Mouse (Mus musculus): ENCODE data around the gene Prkg1. TPM values are rescaled to one million over a fixed set of nuclear protein-coding genes. Genes with fewer than 3 reads are reported as not detected.

Gene Prkg1
- polyA plus RNA-seq, 1 experiment from 2014 or later = 0.83 TPM

DNA sequence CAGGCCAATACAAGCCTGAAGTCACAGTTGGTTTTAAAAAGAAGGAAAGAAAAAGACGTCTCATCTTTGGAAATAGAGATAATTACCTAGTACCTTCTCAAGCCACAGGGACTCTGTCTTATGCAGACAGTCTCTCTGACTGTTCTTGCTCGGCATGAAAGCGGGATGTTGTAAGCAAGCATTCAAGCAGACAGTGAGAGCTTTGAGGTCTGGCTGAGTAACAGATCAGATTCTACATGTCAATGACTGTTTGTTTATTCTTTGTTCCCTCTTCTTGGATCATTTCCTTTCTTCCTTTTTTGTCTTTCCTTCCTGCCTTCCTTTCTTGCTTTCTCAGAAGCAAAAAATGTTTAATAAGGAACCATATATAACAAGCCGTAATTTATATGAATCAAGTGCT lies 148.7 kb downstream of the Prkg1 start:
- no peak overlapping the region for H3K4me3 ChIP-seq (replicated peaks)
- no peak overlapping the region for H3K9ac ChIP-seq
- H3K36me3 ChIP-seq = no peaks in the 10 kb centered on the region
- no peaks in the 10 kb centered on the region for H3K9me3 ChIP-seq (replicated peaks)
- no peaks in the 10 kb centered on the region for H3K27me3 ChIP-seq
- 60% methylated on average over 4 of the region's 4 CpGs for WGBS (ENCODE audit: insufficient replicate concordance)
- no peak overlapping the region for H3K27ac ChIP-seq
- no peak for DNase-seq
- no peak overlapping the region for H3K4me2 ChIP-seq
- no peaks in the 10 kb centered on the region for H3K4me1 ChIP-seq (replicated peaks)
- ATAC-seq (ENCODE audit: low read depth) = no peak

DNA sequence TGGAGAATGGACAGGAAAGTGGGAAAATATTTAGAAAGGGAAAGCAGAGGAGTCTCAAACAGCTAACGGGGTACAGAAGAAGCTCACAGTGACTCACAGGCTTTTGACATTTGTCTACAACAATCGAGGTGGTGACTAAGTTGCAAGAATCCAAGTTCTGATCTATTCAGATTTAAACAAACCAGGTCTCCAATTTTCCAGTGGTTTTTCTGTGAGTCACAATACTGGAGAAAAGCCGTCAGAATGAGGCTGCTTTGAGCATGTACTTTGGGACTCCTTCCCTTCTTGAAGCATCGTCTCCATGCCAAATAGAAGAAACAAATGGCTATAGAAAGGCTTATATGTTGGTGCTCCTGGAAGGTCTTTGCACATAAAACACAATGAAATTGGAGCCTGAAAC lies 151.7 kb downstream of the Prkg1 start:
- H3K9me3 ChIP-seq (replicated peaks) = no peaks in the 10 kb centered on the region
- H3K27ac ChIP-seq = no peak overlapping the region
- no peak overlapping the region for H3K4me3 ChIP-seq (replicated peaks)
- no peak overlapping the region for H3K4me2 ChIP-seq
- DNase-seq (no peak), ATAC-seq (ENCODE audit: low read depth) (no peak)
- no peaks in the 10 kb centered on the region for H3K27me3 ChIP-seq
- 65% methylated on average over 4 of the region's 4 CpGs for WGBS (ENCODE audit: insufficient replicate concordance)
- H3K9ac ChIP-seq = no peak overlapping the region
- no peaks in the 10 kb centered on the region for H3K36me3 ChIP-seq
- no peaks in the 10 kb centered on the region for H3K4me1 ChIP-seq (replicated peaks)

DNA sequence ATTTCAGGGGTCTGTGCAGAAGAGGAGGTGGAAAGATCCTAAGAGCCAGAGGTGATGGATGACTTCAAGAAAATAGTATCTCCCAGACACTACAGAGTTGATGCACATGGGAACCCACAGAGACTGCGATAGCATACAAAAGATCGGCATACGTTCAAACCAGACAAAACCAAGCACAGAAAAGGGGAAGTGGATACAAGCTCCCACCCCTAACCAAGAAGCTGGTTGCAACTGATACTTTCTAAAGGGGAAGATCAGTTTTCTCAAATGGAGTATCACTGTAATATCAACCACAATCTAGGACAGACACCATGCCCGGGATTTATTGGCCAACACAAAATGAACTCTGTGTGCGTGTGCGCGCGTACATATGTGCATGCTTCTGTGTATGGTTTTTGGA lies 162.3 kb downstream of the Prkg1 start:
- WGBS (ENCODE audit: insufficient replicate concordance) = 14% methylated on average over 8 of the region's 8 CpGs
- Histone ChIP-seq H3K36me3 (no peaks in the 10 kb centered on the region), H3K4me3 (replicated peaks) (no peak overlapping the region), H3K27me3 (no peaks in the 10 kb centered on the region), H3K4me2 (no peak overlapping the region), H3K9me3 (replicated peaks) (no peaks in the 10 kb centered on the region), H3K9ac (no peak overlapping the region), H3K27ac (no peak overlapping the region), H3K4me1 (replicated peaks) (no peaks in the 10 kb centered on the region)
- ATAC-seq (ENCODE audit: low read depth) = no peak
- DNase-seq = no peak

DNA sequence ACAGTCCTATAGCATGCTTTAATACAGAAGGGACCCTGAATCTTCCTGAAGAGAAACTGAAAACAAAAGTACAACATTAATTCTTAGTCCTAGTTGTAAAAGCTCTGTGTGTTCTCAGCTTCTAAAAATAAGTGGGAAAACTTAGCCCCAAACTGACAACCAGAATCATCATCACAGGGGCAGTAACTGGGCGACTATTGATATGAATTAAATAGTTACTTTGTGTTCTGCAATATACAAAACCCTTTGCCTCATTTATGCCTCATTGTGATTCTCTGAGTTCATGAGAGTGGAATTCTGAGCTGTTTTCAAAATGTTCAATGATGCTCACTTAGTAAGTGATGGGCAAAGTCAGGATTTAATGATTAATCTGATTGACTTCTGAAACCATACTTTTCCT lies 170.8 kb downstream of the Prkg1 start:
- Histone ChIP-seq H3K27ac (no peak overlapping the region), H3K4me3 (replicated peaks) (no peak overlapping the region), H3K27me3 (no peaks in the 10 kb centered on the region), H3K9ac (no peak overlapping the region), H3K4me2 (no peak overlapping the region), H3K36me3 (no peaks in the 10 kb centered on the region), H3K9me3 (replicated peaks) (no peaks in the 10 kb centered on the region), H3K4me1 (replicated peaks) (no peaks in the 10 kb centered on the region)
- WGBS (ENCODE audit: insufficient replicate concordance) = 38% methylated on average over 1 of the region's 1 CpGs
- DNase-seq = no peak
- ATAC-seq (ENCODE audit: low read depth) = no peak

DNA sequence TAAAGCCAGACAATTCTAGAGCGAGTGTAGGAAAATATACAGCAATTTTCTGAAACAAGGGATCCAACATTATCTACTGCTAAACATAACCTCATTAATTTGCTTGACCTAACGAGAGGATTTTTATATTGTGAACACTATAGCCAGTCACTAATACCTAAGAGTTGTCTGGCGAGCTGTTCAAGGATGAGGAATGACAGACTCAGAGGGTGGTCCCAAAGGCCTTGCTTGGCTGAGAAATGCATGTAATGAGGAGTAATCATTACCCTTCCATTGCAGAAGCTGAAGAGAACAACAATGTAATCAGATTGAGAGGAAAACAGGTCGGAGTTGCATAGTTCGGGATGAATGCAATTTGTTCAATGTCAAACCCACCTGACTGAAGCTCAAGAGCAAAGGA lies 174.1 kb downstream of the Prkg1 start:
- Histone ChIP-seq H3K4me1 (replicated peaks) (no peaks in the 10 kb centered on the region), H3K27ac (no peak overlapping the region), H3K36me3 (no peaks in the 10 kb centered on the region), H3K27me3 (no peaks in the 10 kb centered on the region), H3K9ac (no peak overlapping the region), H3K4me3 (replicated peaks) (no peak overlapping the region), H3K4me2 (no peak overlapping the region), H3K9me3 (replicated peaks) (no peaks in the 10 kb centered on the region)
- DNase-seq (no peak), ATAC-seq (ENCODE audit: low read depth) (no peak)
- WGBS (ENCODE audit: insufficient replicate concordance) = 69% methylated on average over 5 of the region's 5 CpGs

DNA sequence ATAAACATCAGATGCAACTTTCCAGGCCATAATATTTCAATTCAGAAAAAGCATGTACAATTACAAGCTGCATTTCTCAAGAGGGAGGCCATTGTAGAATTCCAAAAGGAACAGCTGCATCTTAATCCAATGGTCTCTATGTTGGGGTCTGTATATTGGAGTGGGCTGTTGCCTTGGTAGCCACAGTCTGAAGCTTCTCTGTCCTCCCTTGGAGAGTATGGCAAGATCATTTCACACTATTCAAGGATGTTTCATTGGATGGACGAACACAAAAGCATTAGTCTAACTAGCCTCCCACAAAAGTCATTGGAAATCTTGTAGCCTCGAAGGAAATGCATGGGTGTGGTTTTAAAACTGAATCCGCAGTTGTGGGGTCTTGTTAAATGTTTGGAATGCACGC lies 187.7 kb downstream of the Prkg1 start:
- Histone ChIP-seq H3K9me3 (replicated peaks) (no peaks in the 10 kb centered on the region), H3K4me1 (replicated peaks) (no peaks in the 10 kb centered on the region), H3K4me2 (no peak overlapping the region), H3K9ac (no peak overlapping the region), H3K4me3 (replicated peaks) (no peak overlapping the region), H3K27ac (no peak overlapping the region), H3K36me3 (no peaks in the 10 kb centered on the region), H3K27me3 (no peaks in the 10 kb centered on the region)
- WGBS (ENCODE audit: insufficient replicate concordance) = 56% methylated on average over 4 of the region's 4 CpGs
- no peak for ATAC-seq (ENCODE audit: low read depth)
- no peak for DNase-seq

DNA sequence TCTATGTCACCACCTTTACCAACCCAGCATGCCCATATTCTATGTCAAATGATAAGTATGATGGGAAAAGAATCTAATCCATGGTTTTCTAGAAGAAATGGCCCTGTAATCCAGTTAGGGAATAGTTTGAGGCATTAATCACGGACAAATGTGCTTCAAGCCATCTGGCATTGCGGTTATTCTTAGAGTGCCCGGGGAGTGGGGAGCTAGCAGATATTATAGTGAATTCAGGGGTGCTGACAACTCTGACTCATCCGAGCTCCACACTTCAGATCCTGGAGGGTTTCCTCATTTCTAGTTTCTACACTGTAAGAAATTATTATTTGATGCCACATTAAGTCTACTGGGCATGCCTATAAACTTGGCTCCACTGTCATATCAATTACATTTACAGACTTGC lies 200.5 kb downstream of the Prkg1 start:
- Histone ChIP-seq H3K27me3 (no peaks in the 10 kb centered on the region), H3K9ac (no peak overlapping the region), H3K27ac (no peak overlapping the region), H3K9me3 (replicated peaks) (no peaks in the 10 kb centered on the region), H3K36me3 (no peaks in the 10 kb centered on the region), H3K4me1 (replicated peaks) (no peaks in the 10 kb centered on the region), H3K4me3 (replicated peaks) (no peak overlapping the region), H3K4me2 (no peak overlapping the region)
- DNase-seq (no peak), ATAC-seq (ENCODE audit: low read depth) (no peak)
- WGBS (ENCODE audit: insufficient replicate concordance) = 74% methylated on average over 4 of the region's 4 CpGs

DNA sequence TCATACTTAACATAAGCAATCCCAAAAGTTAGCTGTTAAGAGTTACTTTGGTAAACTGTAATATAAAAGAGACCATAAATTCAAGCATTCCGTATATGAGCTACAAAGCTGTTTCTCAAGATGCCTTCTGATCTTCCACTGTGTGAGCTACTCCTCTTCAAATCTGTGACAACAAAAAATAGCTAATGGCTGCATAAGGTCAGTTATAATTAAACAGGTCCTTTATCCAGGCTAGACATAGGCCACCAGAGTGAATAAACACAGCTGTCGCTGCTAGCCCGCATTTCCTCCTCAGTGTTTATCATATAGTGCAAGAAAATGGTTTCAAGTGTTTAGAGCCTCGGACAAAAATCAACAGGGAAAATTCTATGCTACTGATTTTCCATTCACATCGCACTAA lies 218.8 kb downstream of the Prkg1 start:
- Histone ChIP-seq H3K4me1 (replicated peaks) (no peaks in the 10 kb centered on the region), H3K27me3 (no peaks in the 10 kb centered on the region), H3K36me3 (no peaks in the 10 kb centered on the region), H3K9ac (no peak overlapping the region), H3K9me3 (replicated peaks) (no peaks in the 10 kb centered on the region), H3K4me2 (no peak overlapping the region), H3K4me3 (replicated peaks) (no peak overlapping the region), H3K27ac (no peak overlapping the region)
- no peak for DNase-seq
- no peak for ATAC-seq (ENCODE audit: low read depth)
- 66% methylated on average over 5 of the region's 5 CpGs for WGBS (ENCODE audit: insufficient replicate concordance)

DNA sequence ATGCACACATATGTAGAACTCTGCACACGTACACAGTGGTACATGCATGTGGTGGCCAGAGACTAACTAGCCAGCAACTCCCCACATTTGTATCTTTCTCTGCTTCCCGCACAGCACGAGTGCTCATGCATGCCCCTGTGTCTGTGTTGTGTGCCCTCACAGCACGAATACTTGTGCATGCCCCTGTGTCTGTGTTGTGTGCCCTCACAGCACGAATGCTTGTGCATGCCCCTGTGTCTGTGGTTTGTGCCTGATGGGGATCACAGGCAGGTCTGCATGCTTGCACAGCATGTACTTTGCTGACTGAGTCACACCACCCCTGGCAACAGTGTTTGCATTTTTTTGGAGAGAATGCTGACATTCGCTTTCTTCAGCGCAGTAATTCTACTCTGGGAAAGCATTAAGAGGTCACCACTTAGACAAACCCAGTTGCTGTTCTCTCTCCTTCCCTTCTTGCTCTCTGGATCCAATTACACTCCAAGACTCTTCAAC lies 233.5 kb downstream of the Prkg1 start:
- Histone ChIP-seq H3K4me3 (replicated peaks) (no peak overlapping the region), H3K9me3 (replicated peaks) (no peaks in the 10 kb centered on the region), H3K4me2 (no peak overlapping the region), H3K9ac (no peak overlapping the region), H3K27ac (no peak overlapping the region), H3K4me1 (replicated peaks) (no peaks in the 10 kb centered on the region), H3K36me3 (no peaks in the 10 kb centered on the region), H3K27me3 (no peaks in the 10 kb centered on the region)
- ATAC-seq (ENCODE audit: low read depth) (no peak), DNase-seq (no peak)
- 53% methylated on average over 7 of the region's 7 CpGs for WGBS (ENCODE audit: insufficient replicate concordance)

DNA sequence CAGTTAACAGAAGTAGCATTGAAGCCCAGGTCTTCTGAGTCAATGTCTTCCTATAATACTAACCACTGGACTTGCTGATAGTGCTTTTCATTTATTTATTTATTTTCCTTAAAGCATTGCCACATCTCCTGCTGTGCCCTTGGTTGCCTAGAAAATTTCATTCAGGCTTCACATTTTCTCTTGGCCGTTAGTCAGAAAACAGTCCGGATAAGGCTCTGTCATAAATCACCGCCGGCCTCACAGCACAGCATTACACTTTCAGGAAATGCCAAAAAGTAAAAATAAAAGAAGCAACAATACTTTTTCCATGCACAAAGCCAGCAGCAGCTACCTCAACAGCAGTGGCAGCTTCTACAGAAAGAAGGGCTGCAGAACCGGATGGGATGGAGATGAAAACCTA lies 234.2 kb downstream of the Prkg1 start:
- no peaks in the 10 kb centered on the region for H3K4me1 ChIP-seq (replicated peaks)
- 49% methylated on average over 5 of the region's 5 CpGs for WGBS (ENCODE audit: insufficient replicate concordance)
- no peaks in the 10 kb centered on the region for H3K9me3 ChIP-seq (replicated peaks)
- H3K27ac ChIP-seq = no peak overlapping the region
- H3K9ac ChIP-seq = no peak overlapping the region
- H3K4me2 ChIP-seq = no peak overlapping the region
- H3K36me3 ChIP-seq = no peaks in the 10 kb centered on the region
- ATAC-seq (ENCODE audit: low read depth) (no peak), DNase-seq (no peak)
- no peaks in the 10 kb centered on the region for H3K27me3 ChIP-seq
- H3K4me3 ChIP-seq (replicated peaks) = no peak overlapping the region

DNA sequence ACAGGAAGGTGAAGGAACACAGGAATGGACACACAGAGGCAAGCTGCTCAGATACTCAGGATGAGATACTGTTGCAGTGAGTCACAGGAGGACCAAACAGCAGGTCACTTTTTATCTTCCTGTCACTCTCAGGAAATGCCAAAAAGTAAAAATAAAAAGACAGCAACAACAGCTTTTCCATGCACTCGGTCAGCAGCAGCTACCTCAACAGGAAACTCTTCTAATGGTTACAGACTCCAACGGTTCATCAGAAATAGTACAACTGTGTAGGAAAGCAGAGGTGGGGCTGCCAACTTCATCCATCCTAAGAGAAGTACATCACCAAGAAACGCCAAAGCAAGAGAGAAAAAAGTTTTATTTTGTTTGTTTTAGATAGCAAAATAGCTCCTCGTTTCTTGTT lies 234.9 kb downstream of the Prkg1 start:
- H3K4me2 ChIP-seq = no peak overlapping the region
- no peaks in the 10 kb centered on the region for H3K9me3 ChIP-seq (replicated peaks)
- H3K36me3 ChIP-seq = no peaks in the 10 kb centered on the region
- H3K9ac ChIP-seq = no peak overlapping the region
- H3K27ac ChIP-seq = no peak overlapping the region
- H3K4me1 ChIP-seq (replicated peaks) = no peaks in the 10 kb centered on the region
- no peak for ATAC-seq (ENCODE audit: low read depth)
- H3K27me3 ChIP-seq = no peaks in the 10 kb centered on the region
- H3K4me3 ChIP-seq (replicated peaks) = no peak overlapping the region
- WGBS (ENCODE audit: insufficient replicate concordance) = 15% methylated on average over 4 of the region's 4 CpGs
- no peak for DNase-seq

DNA sequence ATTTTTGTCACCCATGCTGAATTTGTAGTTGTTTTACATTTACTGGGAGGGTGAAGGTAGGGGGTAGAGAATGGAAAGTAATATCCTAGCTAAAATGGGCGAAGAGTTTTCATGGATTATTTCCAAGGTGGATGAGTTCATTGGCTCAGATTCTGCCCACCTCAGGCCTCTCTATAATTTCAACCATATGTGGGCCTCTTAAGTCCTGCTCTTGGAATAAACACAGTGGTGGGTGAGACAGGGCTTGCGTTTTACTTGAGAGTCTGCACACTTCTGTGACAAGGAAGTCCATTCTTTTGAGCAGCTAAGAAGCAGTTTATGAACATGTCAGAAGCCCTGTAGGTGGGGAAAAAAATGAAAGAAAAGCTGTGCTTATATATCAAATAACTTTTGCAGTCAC lies 250.3 kb downstream of the Prkg1 start:
- no peak overlapping the region for H3K4me2 ChIP-seq
- H3K27ac ChIP-seq = no peak overlapping the region
- H3K4me1 ChIP-seq (replicated peaks) = no peaks in the 10 kb centered on the region
- ATAC-seq (ENCODE audit: low read depth) = no peak
- H3K9me3 ChIP-seq (replicated peaks) = no peaks in the 10 kb centered on the region
- no peak overlapping the region for H3K9ac ChIP-seq
- H3K36me3 ChIP-seq = no peaks in the 10 kb centered on the region
- no peaks in the 10 kb centered on the region for H3K27me3 ChIP-seq
- no peak overlapping the region for H3K4me3 ChIP-seq (replicated peaks)
- DNase-seq = no peak
- 55% methylated on average over 2 of the region's 2 CpGs for WGBS (ENCODE audit: insufficient replicate concordance)

DNA sequence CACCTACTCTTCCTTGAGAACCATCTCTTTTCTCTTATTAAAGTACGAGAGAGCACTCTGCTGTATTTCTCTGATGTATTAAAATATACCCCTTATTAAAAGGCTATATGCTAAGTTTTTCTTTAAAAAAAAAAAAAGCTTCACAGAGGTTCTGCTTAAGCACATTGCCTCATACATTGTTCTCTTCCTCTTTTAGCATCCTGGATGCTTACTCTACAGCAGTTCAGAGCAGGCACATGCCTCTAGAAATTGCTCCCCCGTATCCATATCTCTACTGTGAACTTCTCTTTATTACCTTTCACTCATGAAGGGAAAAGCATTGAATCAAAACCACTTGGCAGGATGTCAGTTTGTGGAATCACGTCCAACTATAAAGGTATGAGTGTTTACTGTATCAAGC lies 257.0 kb downstream of the Prkg1 start:
- H3K27me3 ChIP-seq = no peaks in the 10 kb centered on the region
- no peaks in the 10 kb centered on the region for H3K4me1 ChIP-seq (replicated peaks)
- H3K9me3 ChIP-seq (replicated peaks) = no peaks in the 10 kb centered on the region
- no peak overlapping the region for H3K4me2 ChIP-seq
- 43% methylated on average over 3 of the region's 3 CpGs for WGBS (ENCODE audit: insufficient replicate concordance)
- H3K36me3 ChIP-seq = no peaks in the 10 kb centered on the region
- no peak overlapping the region for H3K4me3 ChIP-seq (replicated peaks)
- DNase-seq (no peak), ATAC-seq (ENCODE audit: low read depth) (no peak)
- no peak overlapping the region for H3K9ac ChIP-seq
- H3K27ac ChIP-seq = no peak overlapping the region

Measured in liver, embryonic 13.5 days (tissue).